Mouse (Mus musculus) heart, postnatal 0 days (tissue): ENCODE data around the gene AC124502.3. TPM values are rescaled to one million over a fixed set of nuclear protein-coding genes. Genes with fewer than 3 reads are reported as not detected.
"Not testable (repeated sequence)": the region's sequence is repeated elsewhere in the genome, so short reads cannot be mapped to it uniquely, and the experiment has no call there.

Source experiments
- ATAC-seq: fragments of 200-750 bp; cut with Nextera tagmentation; 2 replicates; pipeline ENCODE4 v1.8.0; 2017; ENCODE audit warnings: low read depth, moderate number of reproducible peaks, moderate library complexity; ENCODE audit not compliant: insufficient read depth
- DNase-seq: peaks from one replicate; pipeline ENCODE4 v3.0.0-alpha.2; 2016; ENCODE audit warnings: low spot score
- H3K27ac ChIP-seq: fragments of 300-500 bp; sonication (generic); 2 replicates; pipeline ENCODE4 v1.5.1; 2014; ENCODE audit warnings: low read depth, mild to moderate bottlenecking
- H3K27me3 ChIP-seq: fragments of 300-500 bp; sonication (generic); 2 replicates; pipeline ENCODE4 v1.6.1; 2014; ENCODE audit warnings: low read length, mixed read lengths; ENCODE audit not compliant: control insufficient read depth, insufficient read depth
- H3K36me3 ChIP-seq: fragments of 300-500 bp; sonication (generic); replicated peaks from 2 replicates; pipeline ENCODE4 v1.6.1; 2014; ENCODE audit warnings: low read length, mixed read lengths; ENCODE audit not compliant: control insufficient read depth, insufficient read depth
- H3K4me1 ChIP-seq: fragments of 300-500 bp; sonication (generic); 2 replicates; pipeline ENCODE4 v1.6.1; 2014; ENCODE audit warnings: antibody characterized with exemption; ENCODE audit not compliant: control insufficient read depth, insufficient read depth
- H3K4me2 ChIP-seq: fragments of 300-500 bp; sonication (generic); 2 replicates; pipeline ENCODE4 v1.6.1; 2014; ENCODE audit warnings: low read depth, mild to moderate bottlenecking, low read length, moderate library complexity
- H3K4me3 ChIP-seq: fragments of 300-500 bp; sonication (generic); 2 replicates; pipeline ENCODE4 v1.5.1; 2014; ENCODE audit warnings: low read depth, low read length
- H3K9ac ChIP-seq: fragments of 300-500 bp; sonication (generic); replicated peaks from 2 replicates; pipeline ENCODE4 v1.6.1; 2014; ENCODE audit warnings: low read depth, low read length, mixed read lengths
- H3K9me3 ChIP-seq: fragments of 300-500 bp; sonication (generic); replicated peaks from 2 replicates; pipeline ENCODE4 v1.6.1; 2016; ENCODE audit warnings: low read length; ENCODE audit not compliant: control insufficient read depth
- CTCF ChIP-seq: IDR thresholded peaks from 2 replicates; pipeline ENCODE4 v1.5.1; 2016; ENCODE audit warnings: antibody characterized with exemption, control low read depth, low read depth
- EP300 ChIP-seq: IDR thresholded peaks from 2 replicates; pipeline ENCODE4 v1.6.1; 2016; ENCODE audit warnings: antibody characterized with exemption, low read depth
- WGBS: fragments of 180-500 bp; shearing (Covaris S2); extraction: QIAGEN DNeasy Blood & Tissue Kit; methylation state at CpG from one replicate; pipeline ENCODE4 v1.1.7; 2014; 5-methylcytosine and 5-hydroxymethylcytosine counted together
- polyA plus RNA-seq: library from polyadenylated mRNA; unstranded; fragments of >200 nt; fragmentation: Nextera tagmentation; extraction: Ambion mirVana; gene quantifications from 2 replicates; pipeline ENCODE4 v1.2.1, GENCODE M21; 2015
- total RNA-seq: library from RNA; depleted of rRNA; stranded (reverse); fragments of >200 nt; gene quantifications from 2 replicates; pipeline ENCODE4 v1.2.3, GENCODE M21; 2014; ENCODE audit warnings: low replicate concordance

Gene AC124502.3
- total and polyA plus RNA-seq, 2 experiments from 2014 or later, result 1.4 TPM; not detected in 1

- not testable (repeated sequence) for H3K27me3 ChIP-seq, H3K4me1 ChIP-seq, H3K36me3 ChIP-seq, DNase-seq, H3K27ac ChIP-seq, H3K4me2 ChIP-seq, ATAC-seq, H3K9me3 ChIP-seq, H3K4me3 ChIP-seq, H3K9ac ChIP-seq
- TF ChIP-seq CTCF, result peak; percentile 25; the same call in 1 of the 2 replicates
- WGBS, result 50% methylated on average over 2 of the region's 2 CpGs
Measured at GRCm38 (mm10) chr19:5003644-5004043, 35.0 kb upstream of the AC124502.3 start.

GRCm38 (mm10) chr19:5004925-5005324, 33.8 kb upstream of the AC124502.3 start:
- DNase-seq (no peak), ATAC-seq (no peak)
- Histone ChIP-seq H3K9me3 (no peaks in the 10 kb centered on the region), H3K27ac (no peak overlapping the region), H3K36me3 (no peaks in the 10 kb centered on the region), H3K4me2 (no peak overlapping the region), H3K4me3 (no peak overlapping the region), H3K4me1 (peaks cover 8% of the 10 kb centered on the region; the same call in 1 of the 2 replicates), H3K27me3 (no peaks in the 10 kb centered on the region), H3K9ac (no peak overlapping the region)
- TF ChIP-seq CTCF (no peak), EP300 (no peak)
- 59% methylated on average over 4 of the region's 4 CpGs for WGBS

- Histone ChIP-seq H3K9me3 (no peaks in the 10 kb centered on the region), H3K4me1 (peaks cover 14% of the 10 kb centered on the region), H3K9ac (no peak overlapping the region), H3K4me3 (no peak overlapping the region), H3K27ac (no peak overlapping the region), H3K4me2 (no peak overlapping the region), H3K36me3 (no peaks in the 10 kb centered on the region), H3K27me3 (no peaks in the 10 kb centered on the region)
- DNase-seq, result no peak
- 22% methylated on average over 8 of the region's 8 CpGs for WGBS
- TF ChIP-seq CTCF (no peak), EP300 (no peak)
- ATAC-seq, result no peak
Measured at GRCm38 (mm10) chr19:5013138-5013537, 25.6 kb upstream of the AC124502.3 start.

- TF ChIP-seq EP300, result no peak
- peak; percentile 58 for TF ChIP-seq CTCF
- Histone ChIP-seq H3K27ac (peak overlapping the region; percentile 98), H3K9me3 (no peaks in the 10 kb centered on the region), H3K4me1 (peaks cover 14% of the 10 kb centered on the region), H3K4me2 (no peak overlapping the region), H3K9ac (no peak overlapping the region), H3K36me3 (no peaks in the 10 kb centered on the region), H3K27me3 (no peaks in the 10 kb centered on the region), H3K4me3 (no peak overlapping the region)
- WGBS, result 22% methylated on average over 8 of the region's 8 CpGs
- DNase-seq (peak; percentile 67), ATAC-seq (no peak)
Measured at GRCm38 (mm10) chr19:5014961-5015398, 23.7 kb upstream of the AC124502.3 start.

- peak overlapping the region; percentile 45 for H3K4me2 ChIP-seq
- no peaks in the 10 kb centered on the region for H3K9me3 ChIP-seq
- peak; percentile 93 for ATAC-seq
- peak overlapping the region; percentile 45; the same call in 1 of the 2 replicates for H3K9ac ChIP-seq
- H3K27ac ChIP-seq, result peak overlapping the region; percentile 98
- H3K4me1 ChIP-seq, result peaks cover 14% of the 10 kb centered on the region
- DNase-seq, result peak; percentile 83
- no peaks in the 10 kb centered on the region for H3K36me3 ChIP-seq
- H3K4me3 ChIP-seq, result no peak overlapping the region
- no peaks in the 10 kb centered on the region for H3K27me3 ChIP-seq
- TF ChIP-seq EP300 (no peak), CTCF (no peak)
- WGBS, result 11% methylated on average over 10 of the region's 10 CpGs
Measured at GRCm38 (mm10) chr19:5016221-5016742, 22.4 kb upstream of the AC124502.3 start.

GRCm38 (mm10) chr19:5016782-5017181, 21.9 kb upstream of the AC124502.3 start:
- Histone ChIP-seq H3K36me3 (no peaks in the 10 kb centered on the region), H3K27ac (peak overlapping the region; percentile 98), H3K9ac (peak overlapping the region; percentile 45; the same call in 1 of the 2 replicates), H3K4me3 (no peak overlapping the region), H3K9me3 (no peaks in the 10 kb centered on the region), H3K27me3 (no peaks in the 10 kb centered on the region), H3K4me2 (peak overlapping the region; percentile 45; the same call in 1 of the 2 replicates), H3K4me1 (peaks cover 14% of the 10 kb centered on the region)
- 21% methylated on average over 12 of the region's 12 CpGs for WGBS
- peak; percentile 73 for ATAC-seq
- peak; percentile 86 for DNase-seq
- TF ChIP-seq CTCF (peak; percentile 90), EP300 (no peak)
